Mouse (Mus musculus): ENCODE results near the gene Gas2.

DNA sequence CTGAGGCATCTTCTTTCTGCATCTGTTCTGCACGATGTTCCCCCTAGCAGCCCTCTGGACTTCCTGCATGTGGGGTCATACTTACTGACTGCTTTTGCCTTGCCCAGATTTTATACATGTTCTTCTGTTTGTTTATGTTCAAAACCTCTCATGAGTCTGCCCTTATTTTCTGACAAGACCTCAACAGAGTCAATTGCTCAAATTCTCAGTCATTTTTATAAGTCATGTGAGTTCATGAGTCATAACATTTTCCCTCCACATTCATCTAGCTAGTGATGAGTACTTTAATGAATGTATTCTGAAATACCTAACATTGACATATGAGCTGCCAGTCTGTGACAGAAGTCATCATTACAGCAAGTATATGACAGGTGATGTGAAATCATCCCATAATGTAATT lies 3.5 kb downstream of the Gas2 start:
- TF ChIP-seq CEBPB (IDR thresholded peaks at IDR 0.05; ENCODE audit: low read depth) (no peak), CTCF (IDR thresholded peaks at IDR 0.05; ENCODE audit: control insufficient read depth, insufficient read depth, insufficient read length) (no peak), MYOG (IDR thresholded peaks at IDR 0.05; ENCODE audit: control insufficient read depth, extremely low read depth, insufficient read length) (no peak), FOSL1 (IDR thresholded peaks at IDR 0.05; ENCODE audit: insufficient read depth, low read length, poor library complexity, severe bottlenecking) (no peak)

All from C2C12 (cell line).